Mouse (Mus musculus): Measurements from ENCODE around the gene Olfr266. TPM values are rescaled to one million over a fixed set of nuclear protein-coding genes. Genes with fewer than 3 reads are reported as not detected.

Olfr266 gene
- not detected in 2 replicates for polyA plus RNA-seq (2015; fragmentation: Nextera tagmentation; extraction: Ambion mirVana)

- H3K4me1 ChIP-seq (replicated peaks; ENCODE audit: insufficient read depth, low read length): no peaks in the 10 kb centered on the region
- TF ChIP-seq CTCF (IDR thresholded peaks at IDR 0.05; ENCODE audit: low read depth): no peak
- no peak for ATAC-seq (replicated peaks; ENCODE audit: low FRiP score, low read depth)
- no peaks in the 10 kb centered on the region for H3K9me3 ChIP-seq (replicated peaks; ENCODE audit: low read length)
- no peak within 1 kb of the TSS for H3K9ac ChIP-seq (ENCODE audit: low read depth, low read length)
- H3K36me3 ChIP-seq (ENCODE audit: insufficient read depth, low read length): no peaks in the 10 kb centered on the region
- no peak within 1 kb of the TSS for H3K4me2 ChIP-seq (ENCODE audit: low read length)
- H3K27ac ChIP-seq: no peak within 1 kb of the TSS
- 83% methylated on average over 1 of the region's 1 CpGs for WGBS
- no peak for DNase-seq (ENCODE audit: low spot score)
- no peak within 1 kb of the TSS for H3K4me3 ChIP-seq (replicated peaks; ENCODE audit: low read depth, low read length)
- H3K27me3 ChIP-seq (ENCODE audit: insufficient read depth, low read length): no peaks in the 10 kb centered on the region
Measured at GRCm38 (mm10) chr3:106826187-106826586, at the start of gene Olfr266. Olfr266 (minus strand) TSS chr3:106826287.

- TF ChIP-seq CTCF (IDR thresholded peaks at IDR 0.05; ENCODE audit: low read depth): no peak
- Histone ChIP-seq H3K9ac (ENCODE audit: low read depth, low read length) (no peak overlapping the region), H3K9me3 (replicated peaks; ENCODE audit: low read length) (no peaks in the 10 kb centered on the region), H3K36me3 (ENCODE audit: insufficient read depth, low read length) (no peaks in the 10 kb centered on the region), H3K4me1 (replicated peaks; ENCODE audit: insufficient read depth, low read length) (no peaks in the 10 kb centered on the region), H3K4me2 (ENCODE audit: low read length) (no peak overlapping the region), H3K27ac (no peak overlapping the region), H3K27me3 (ENCODE audit: insufficient read depth, low read length) (no peaks in the 10 kb centered on the region), H3K4me3 (replicated peaks; ENCODE audit: low read depth, low read length) (no peak overlapping the region)
- DNase-seq (ENCODE audit: low spot score) (no peak), ATAC-seq (replicated peaks; ENCODE audit: low FRiP score, low read depth) (no peak)
- 95% methylated on average over 1 of the region's 1 CpGs for WGBS
Measured at GRCm38 (mm10) chr3:106875626-106876025, 49.5 kb upstream of the Olfr266 start.

GRCm38 (mm10) chr3:106872893-106873292 lies 46.8 kb upstream of the Olfr266 start:
- no peaks in the 10 kb centered on the region for H3K9me3 ChIP-seq (replicated peaks; ENCODE audit: low read length)
- ATAC-seq (replicated peaks; ENCODE audit: low FRiP score, low read depth) (no peak), DNase-seq (ENCODE audit: low spot score) (no peak)
- H3K9ac ChIP-seq (ENCODE audit: low read depth, low read length): no peak overlapping the region
- H3K27ac ChIP-seq: no peak overlapping the region
- H3K4me3 ChIP-seq (replicated peaks; ENCODE audit: low read depth, low read length): no peak overlapping the region
- no peak overlapping the region for H3K4me2 ChIP-seq (ENCODE audit: low read length)
- TF ChIP-seq CTCF (IDR thresholded peaks at IDR 0.05; ENCODE audit: low read depth): no peak
- H3K36me3 ChIP-seq (ENCODE audit: insufficient read depth, low read length): no peaks in the 10 kb centered on the region
- no peaks in the 10 kb centered on the region for H3K4me1 ChIP-seq (replicated peaks; ENCODE audit: insufficient read depth, low read length)
- no peaks in the 10 kb centered on the region for H3K27me3 ChIP-seq (ENCODE audit: insufficient read depth, low read length)

- no peak overlapping the region for H3K4me3 ChIP-seq (replicated peaks; ENCODE audit: low read depth, low read length)
- H3K36me3 ChIP-seq (ENCODE audit: insufficient read depth, low read length): no peaks in the 10 kb centered on the region
- ATAC-seq (replicated peaks; ENCODE audit: low FRiP score, low read depth) (no peak), DNase-seq (ENCODE audit: low spot score) (no peak)
- H3K9me3 ChIP-seq (replicated peaks; ENCODE audit: low read length): no peaks in the 10 kb centered on the region
- H3K27ac ChIP-seq: no peak overlapping the region
- H3K27me3 ChIP-seq (ENCODE audit: insufficient read depth, low read length): no peaks in the 10 kb centered on the region
- WGBS: 59% methylated on average over 1 of the region's 1 CpGs
- no peak for TF ChIP-seq CTCF (IDR thresholded peaks at IDR 0.05; ENCODE audit: low read depth)
- no peak overlapping the region for H3K4me2 ChIP-seq (ENCODE audit: low read length)
- no peaks in the 10 kb centered on the region for H3K4me1 ChIP-seq (replicated peaks; ENCODE audit: insufficient read depth, low read length)
- H3K9ac ChIP-seq (ENCODE audit: low read depth, low read length): no peak overlapping the region
Measured at GRCm38 (mm10) chr3:106832107-106832506, 6.0 kb upstream of the Olfr266 start.

- ATAC-seq (replicated peaks; ENCODE audit: low FRiP score, low read depth) (no peak), DNase-seq (ENCODE audit: low spot score) (no peak)
- Histone ChIP-seq H3K27ac (no peak overlapping the region), H3K36me3 (ENCODE audit: insufficient read depth, low read length) (no peaks in the 10 kb centered on the region), H3K4me3 (replicated peaks; ENCODE audit: low read depth, low read length) (no peak overlapping the region), H3K9ac (ENCODE audit: low read depth, low read length) (no peak overlapping the region), H3K4me1 (replicated peaks; ENCODE audit: insufficient read depth, low read length) (no peaks in the 10 kb centered on the region), H3K27me3 (ENCODE audit: insufficient read depth, low read length) (no peaks in the 10 kb centered on the region), H3K9me3 (replicated peaks; ENCODE audit: low read length) (no peaks in the 10 kb centered on the region), H3K4me2 (ENCODE audit: low read length) (no peak overlapping the region)
- no peak for TF ChIP-seq CTCF (IDR thresholded peaks at IDR 0.05; ENCODE audit: low read depth)
- 78% methylated on average over 2 of the region's 2 CpGs for WGBS
Measured at GRCm38 (mm10) chr3:106817676-106818075, 8.4 kb downstream of the Olfr266 start.

- 60% methylated on average over 2 of the region's 2 CpGs for WGBS
- Histone ChIP-seq H3K36me3 (ENCODE audit: insufficient read depth, low read length) (no peaks in the 10 kb centered on the region), H3K27me3 (ENCODE audit: insufficient read depth, low read length) (no peaks in the 10 kb centered on the region), H3K4me3 (replicated peaks; ENCODE audit: low read depth, low read length) (no peak overlapping the region), H3K4me2 (ENCODE audit: low read length) (no peak overlapping the region), H3K4me1 (replicated peaks; ENCODE audit: insufficient read depth, low read length) (no peaks in the 10 kb centered on the region), H3K9me3 (replicated peaks; ENCODE audit: low read length) (no peaks in the 10 kb centered on the region), H3K9ac (ENCODE audit: low read depth, low read length) (no peak overlapping the region), H3K27ac (no peak overlapping the region)
- DNase-seq (ENCODE audit: low spot score): no peak
- no peak for TF ChIP-seq CTCF (IDR thresholded peaks at IDR 0.05; ENCODE audit: low read depth)
- ATAC-seq (replicated peaks; ENCODE audit: low FRiP score, low read depth): no peak
Measured at GRCm38 (mm10) chr3:106808972-106809695, 17.0 kb downstream of the Olfr266 start.

- Histone ChIP-seq H3K36me3 (ENCODE audit: insufficient read depth, low read length) (no peaks in the 10 kb centered on the region), H3K27me3 (ENCODE audit: insufficient read depth, low read length) (no peaks in the 10 kb centered on the region), H3K4me2 (ENCODE audit: low read length) (no peak overlapping the region), H3K9me3 (replicated peaks; ENCODE audit: low read length) (no peaks in the 10 kb centered on the region), H3K9ac (ENCODE audit: low read depth, low read length) (no peak overlapping the region), H3K4me1 (replicated peaks; ENCODE audit: insufficient read depth, low read length) (no peaks in the 10 kb centered on the region), H3K27ac (no peak overlapping the region), H3K4me3 (replicated peaks; ENCODE audit: low read depth, low read length) (no peak overlapping the region)
- TF ChIP-seq CTCF (IDR thresholded peaks at IDR 0.05; ENCODE audit: low read depth): no peak
- ATAC-seq (replicated peaks; ENCODE audit: low FRiP score, low read depth): no peak
- DNase-seq (ENCODE audit: low spot score): no peak
Measured at GRCm38 (mm10) chr3:106798079-106798478, 28.0 kb downstream of the Olfr266 start.

Data from kidney, postnatal 0 days (tissue).